Mouse (Mus musculus) stomach, postnatal 0 days (tissue): ENCODE data around the gene Chn1. TPM values are rescaled to one million over a fixed set of nuclear protein-coding genes. Genes with fewer than 3 reads are reported as not detected.

ENCODE experiments used
- ATAC-seq: fragments of 200-750 bp; cut with Nextera tagmentation; 2 replicates; pipeline ENCODE4 v1.8.0; 2017; ENCODE audit not compliant: low FRiP score, low TSS enrichment
- DNase-seq: peaks from one replicate; pipeline ENCODE4 v3.0.0-alpha.2; 2016; ENCODE audit warnings: low spot score
- H3K27ac ChIP-seq: fragments of 300-500 bp; sonication (generic); replicated peaks from 2 replicates; pipeline ENCODE4 v1.5.1; 2014; ENCODE audit warnings: mild to moderate bottlenecking, control low read depth
- H3K27me3 ChIP-seq: fragments of 300-500 bp; sonication (generic); 2 replicates; pipeline ENCODE4 v1.6.1; 2014; ENCODE audit warnings: low read length; ENCODE audit not compliant: control insufficient read depth, insufficient read depth
- H3K36me3 ChIP-seq: fragments of 300-500 bp; sonication (generic); 2 replicates; pipeline ENCODE4 v1.6.1; 2014; ENCODE audit warnings: low read length, mixed read lengths; ENCODE audit not compliant: control insufficient read depth, insufficient read depth
- H3K4me1 ChIP-seq: fragments of 300-500 bp; sonication (generic); replicated peaks from 2 replicates; pipeline ENCODE4 v1.6.1; 2014; ENCODE audit warnings: antibody characterized with exemption; ENCODE audit not compliant: control insufficient read depth, insufficient read depth
- H3K4me2 ChIP-seq: fragments of 300-500 bp; sonication (generic); replicated peaks from 2 replicates; pipeline ENCODE4 v1.6.1; 2014; ENCODE audit warnings: low read depth, mild to moderate bottlenecking, control low read depth, moderate library complexity
- H3K4me3 ChIP-seq: fragments of 300-500 bp; sonication (generic); 2 replicates; pipeline ENCODE4 v1.5.1; 2014; ENCODE audit warnings: low read depth, low read length, control low read depth
- H3K9ac ChIP-seq: fragments of 300-500 bp; sonication (generic); 2 replicates; pipeline ENCODE4 v1.6.1; 2014; ENCODE audit warnings: mild to moderate bottlenecking, low read length, control low read depth, mixed read lengths
- H3K9me3 ChIP-seq: fragments of 300-500 bp; sonication (generic); 2 replicates; pipeline ENCODE4 v1.6.1; 2016; ENCODE audit warnings: low read length; ENCODE audit not compliant: control insufficient read depth
- CTCF ChIP-seq: IDR thresholded peaks from 2 replicates; pipeline ENCODE4 v1.5.1; 2016; ENCODE audit warnings: antibody characterized with exemption, low read depth, mild to moderate bottlenecking, moderate library complexity
- EP300 ChIP-seq: optimal IDR thresholded peaks from 2 replicates; pipeline ENCODE3; 2016; ENCODE audit warnings: antibody characterized with exemption
- WGBS: fragments of 180-500 bp; shearing (Covaris S2); extraction: QIAGEN DNeasy Blood & Tissue Kit; methylation state at CpG from one replicate; pipeline ENCODE4 v1.1.7; 2014; 5-methylcytosine and 5-hydroxymethylcytosine counted together
- polyA plus RNA-seq: library from polyadenylated mRNA; unstranded; fragments of >200 nt; fragmentation: Nextera tagmentation; extraction: Ambion mirVana; gene quantifications from 2 replicates; pipeline ENCODE4 v1.2.1, GENCODE M21; 2015

The Chn1 gene
- polyA plus RNA-seq, 1 experiment from 2014 or later = 7.4 TPM

DNA sequence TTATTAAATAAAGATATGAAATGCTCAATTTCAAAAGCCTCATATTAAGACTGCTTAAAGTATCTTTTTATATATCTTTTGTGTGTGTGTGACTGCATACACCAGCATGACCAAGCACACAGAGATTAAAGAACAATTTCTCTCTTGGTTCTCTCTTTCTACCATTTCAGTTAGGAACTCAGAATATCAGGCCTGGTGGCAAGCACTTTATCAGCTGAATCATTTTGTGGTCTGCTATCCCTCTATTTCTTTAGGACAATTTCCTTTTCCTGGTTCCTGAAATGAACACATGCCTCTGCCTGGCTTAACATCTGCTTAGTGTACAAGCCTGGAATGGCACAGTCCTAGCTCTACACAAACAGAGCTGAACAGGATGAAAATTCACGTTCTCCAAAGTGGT lies 92.6 kb downstream of the Chn1 start:
- Histone ChIP-seq H3K27me3 (no peaks in the 10 kb centered on the region), H3K9ac (no peak overlapping the region), H3K4me1 (no peaks in the 10 kb centered on the region), H3K4me2 (no peak overlapping the region), H3K4me3 (no peak overlapping the region), H3K36me3 (no peaks in the 10 kb centered on the region), H3K9me3 (no peaks in the 10 kb centered on the region), H3K27ac (no peak overlapping the region)
- WGBS = 30% methylated on average over 1 of the region's 1 CpGs
- DNase-seq (no peak), ATAC-seq (no peak)
- no peak for TF ChIP-seq CTCF
- no peak for TF ChIP-seq EP300

DNA sequence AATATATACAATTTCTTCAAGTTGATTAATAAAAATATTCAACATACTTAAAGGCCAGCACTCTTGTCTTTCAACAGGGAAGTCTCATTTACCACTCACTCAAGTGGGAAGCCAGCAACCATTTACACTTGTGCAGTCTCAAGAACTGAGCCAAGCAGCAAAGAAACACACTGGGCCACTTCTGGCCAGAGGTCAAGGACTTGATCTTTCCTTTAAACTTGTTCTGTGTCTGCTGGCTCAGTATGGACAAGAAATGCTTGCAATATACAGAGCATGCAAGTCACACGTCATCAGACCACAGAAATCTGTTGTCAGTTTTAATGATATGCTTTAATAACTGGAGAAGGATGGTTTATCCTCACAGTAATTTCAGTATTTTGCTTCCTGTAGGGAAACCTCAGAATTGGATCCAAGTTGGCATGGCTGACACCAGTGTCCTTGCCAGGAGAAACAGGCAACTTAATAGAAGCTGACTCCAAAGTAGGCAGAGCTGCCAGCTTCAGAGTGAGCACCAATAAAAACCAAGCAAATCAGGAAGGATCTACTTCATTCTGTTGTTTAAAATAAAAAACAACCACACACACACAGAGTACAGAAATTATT lies 94.6 kb downstream of the Chn1 start:
- Histone ChIP-seq H3K4me2 (no peak overlapping the region), H3K36me3 (no peaks in the 10 kb centered on the region), H3K9ac (no peak overlapping the region), H3K4me3 (no peak overlapping the region), H3K27me3 (no peaks in the 10 kb centered on the region), H3K27ac (no peak overlapping the region), H3K4me1 (no peaks in the 10 kb centered on the region), H3K9me3 (no peaks in the 10 kb centered on the region)
- DNase-seq (no peak), ATAC-seq (no peak)
- 77% methylated on average over 1 of the region's 1 CpGs for WGBS
- no peak for TF ChIP-seq EP300
- no peak for TF ChIP-seq CTCF

DNA sequence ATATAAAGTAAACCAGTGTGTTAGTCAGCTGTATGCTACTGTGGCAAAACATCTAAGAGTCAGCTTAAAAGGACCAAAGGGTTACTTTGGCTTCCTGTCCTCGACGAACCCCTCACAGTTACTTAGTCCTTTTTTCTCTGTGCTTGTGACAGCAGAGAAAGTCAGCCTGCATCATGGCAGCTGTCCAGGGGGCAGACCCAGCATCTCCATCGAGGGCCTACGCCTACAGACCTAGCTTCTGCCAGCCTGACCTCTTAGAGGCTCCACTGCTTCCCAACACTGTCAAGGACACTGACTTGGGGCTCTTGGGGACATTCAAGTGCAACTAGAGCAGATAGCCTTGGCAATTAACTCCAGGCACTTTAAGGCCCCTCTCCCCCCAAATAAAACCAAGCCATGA lies 106.5 kb downstream of the Chn1 start:
- Histone ChIP-seq H3K27me3 (no peaks in the 10 kb centered on the region), H3K9me3 (no peaks in the 10 kb centered on the region), H3K4me3 (no peak overlapping the region), H3K27ac (no peak overlapping the region), H3K4me1 (no peaks in the 10 kb centered on the region), H3K9ac (no peak overlapping the region), H3K4me2 (no peak overlapping the region), H3K36me3 (no peaks in the 10 kb centered on the region)
- ATAC-seq (no peak), DNase-seq (no peak)
- 54% methylated on average over 4 of the region's 4 CpGs for WGBS
- TF ChIP-seq EP300 (no peak), CTCF (no peak)

DNA sequence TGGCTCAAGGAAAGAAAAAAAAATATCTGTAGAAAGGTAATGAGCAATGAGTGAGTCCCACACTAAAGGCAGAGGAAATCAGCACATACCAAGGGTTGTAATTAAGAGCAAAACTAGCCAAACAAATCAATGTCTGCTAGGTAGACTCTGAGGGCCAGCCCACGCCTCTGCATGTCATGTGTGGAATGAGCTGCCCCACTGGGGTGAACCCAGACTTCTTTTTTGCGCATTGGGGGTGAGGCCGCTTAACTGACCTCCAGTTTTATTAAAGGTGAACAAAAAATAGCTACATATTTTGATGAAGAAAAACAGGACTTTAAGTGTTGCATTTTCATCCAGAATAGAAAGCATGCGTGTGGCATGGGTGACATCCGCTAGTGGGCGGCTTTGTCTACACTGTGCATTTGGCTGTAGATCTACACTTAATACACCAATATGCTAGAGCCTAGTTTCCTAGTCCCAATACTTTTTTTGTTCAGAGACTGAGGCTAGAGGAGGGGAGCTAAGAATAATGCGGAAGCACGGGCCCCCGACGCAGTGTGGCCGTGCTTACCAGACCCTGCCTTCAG lies 114.5 kb downstream of the Chn1 start:
- ATAC-seq (no peak), DNase-seq (no peak)
- H3K9me3 ChIP-seq = no peaks in the 10 kb centered on the region
- no peak overlapping the region for H3K27ac ChIP-seq
- H3K4me1 ChIP-seq = no peaks in the 10 kb centered on the region
- H3K36me3 ChIP-seq = no peaks in the 10 kb centered on the region
- peak overlapping the region; percentile 47 for H3K4me2 ChIP-seq
- H3K9ac ChIP-seq = no peak overlapping the region
- 83% methylated on average over 11 of the region's 11 CpGs for WGBS
- no peak overlapping the region for H3K4me3 ChIP-seq
- H3K27me3 ChIP-seq = no peaks in the 10 kb centered on the region
- TF ChIP-seq EP300 (no peak), CTCF (no peak)

DNA sequence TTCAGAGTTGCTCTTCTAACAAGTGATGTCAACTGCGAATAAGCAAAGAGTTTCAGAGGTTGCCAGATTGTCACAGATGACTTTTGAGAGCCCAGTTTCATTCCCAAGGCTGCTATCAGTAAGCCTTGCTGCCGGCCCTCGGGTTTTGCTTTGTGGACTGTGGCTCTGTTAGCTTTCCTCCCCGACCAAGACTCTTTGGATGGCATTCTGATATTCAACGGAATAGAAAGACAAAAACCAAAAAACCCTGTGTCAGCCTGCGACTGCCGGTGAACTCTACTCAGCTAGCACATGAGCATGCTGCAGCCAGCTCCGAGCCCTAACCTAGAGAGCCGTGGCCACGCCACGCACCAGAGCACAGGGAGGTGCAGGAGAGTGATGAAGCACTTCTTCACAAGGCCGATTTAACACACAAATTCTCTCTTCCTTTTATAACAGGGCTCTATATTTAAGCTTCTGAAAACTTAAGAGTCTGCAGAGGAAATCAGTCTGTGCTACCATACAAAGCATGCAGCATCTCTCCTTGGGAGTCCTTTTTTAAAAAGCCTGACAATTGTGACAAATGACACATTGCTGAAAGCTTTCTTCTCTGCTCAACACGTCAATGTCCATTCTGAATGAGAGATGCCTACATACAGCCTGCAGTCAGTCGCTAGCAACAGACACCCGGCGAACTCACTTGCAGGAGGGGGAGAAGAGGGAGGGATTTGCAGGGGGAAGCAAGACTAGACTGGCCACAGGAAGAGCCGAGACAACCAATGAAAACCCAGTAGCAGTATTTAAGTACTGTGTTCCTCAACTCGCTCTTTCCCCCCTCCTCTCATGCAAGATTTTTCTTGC lies 115.2 kb downstream of the Chn1 start:
- Histone ChIP-seq H3K4me3 (peak overlapping the region; percentile 35), H3K9ac (peak overlapping the region; percentile 14; the same call in 1 of the 2 replicates), H3K27me3 (no peaks in the 10 kb centered on the region), H3K36me3 (no peaks in the 10 kb centered on the region), H3K4me1 (no peaks in the 10 kb centered on the region), H3K9me3 (no peaks in the 10 kb centered on the region), H3K27ac (no peak overlapping the region), H3K4me2 (peak overlapping the region; percentile 47)
- ATAC-seq = peak; percentile 70; the same call in 1 of the 2 replicates
- DNase-seq = peak; percentile 18
- TF ChIP-seq CTCF (no peak), EP300 (no peak)
- 35% methylated on average over 18 of the region's 18 CpGs for WGBS

DNA sequence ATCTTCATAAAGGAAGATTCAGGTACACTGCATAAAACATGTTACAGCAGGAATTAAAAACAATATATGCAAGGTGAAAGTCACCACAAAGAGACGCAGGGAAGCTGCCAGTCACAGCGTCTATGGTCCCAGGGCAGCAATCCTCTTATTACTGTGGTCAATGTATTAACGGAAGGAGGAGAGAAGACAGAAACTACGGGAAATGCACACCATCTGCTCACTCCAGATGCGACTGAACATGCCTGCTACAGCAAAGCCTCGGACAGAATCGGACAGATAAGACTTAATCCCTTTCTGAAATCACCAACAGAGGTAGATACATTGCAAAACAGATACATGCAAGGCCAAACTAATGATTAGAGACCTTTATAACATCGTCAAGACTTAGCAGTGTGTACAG lies 116.1 kb downstream of the Chn1 start:
- Histone ChIP-seq H3K36me3 (no peaks in the 10 kb centered on the region), H3K27ac (no peak overlapping the region), H3K9me3 (no peaks in the 10 kb centered on the region), H3K9ac (peak overlapping the region; percentile 0; the same call in 1 of the 2 replicates), H3K4me1 (no peaks in the 10 kb centered on the region), H3K4me3 (no peak overlapping the region; the same call in 1 of the 2 replicates), H3K4me2 (peak overlapping the region; percentile 47), H3K27me3 (no peaks in the 10 kb centered on the region)
- DNase-seq (no peak), ATAC-seq (no peak)
- TF ChIP-seq EP300 (no peak), CTCF (no peak)
- 58% methylated on average over 8 of the region's 8 CpGs for WGBS
